Mouse (Mus musculus) hindbrain, embryonic 12.5 days (tissue): ENCODE data around the gene Baz1a. TPM values are rescaled to one million over a fixed set of nuclear protein-coding genes. Genes with fewer than 3 reads are reported as not detected.
"Not testable (repeated sequence)": the region's sequence is repeated elsewhere in the genome, so short reads cannot be mapped to it uniquely, and the experiment has no call there.

Experiments used
- ATAC-seq: fragments of 200-750 bp; cut with Nextera tagmentation; 2 replicates; pipeline ENCODE4 v1.8.0; 2017; ENCODE audit warnings: moderate TSS enrichment; ENCODE audit not compliant: low FRiP score
- H3K27ac ChIP-seq: fragments of 300-500 bp; sonication (generic); 2 replicates; pipeline ENCODE4 v1.5.1; 2016; ENCODE audit warnings: mild to moderate bottlenecking
- H3K27me3 ChIP-seq: fragments of 300-500 bp; sonication (generic); 2 replicates; pipeline ENCODE4 v1.6.1; 2016; ENCODE audit warnings: mild to moderate bottlenecking
- H3K36me3 ChIP-seq: fragments of 300-500 bp; sonication (generic); 2 replicates; pipeline ENCODE4 v1.6.1; 2016; ENCODE audit warnings: mild to moderate bottlenecking
- H3K4me1 ChIP-seq: fragments of 300-500 bp; sonication (generic); 2 replicates; pipeline ENCODE4 v1.6.1; 2016
- H3K4me2 ChIP-seq: fragments of 300-500 bp; sonication (generic); replicated peaks from 2 replicates; pipeline ENCODE4 v1.6.1; 2016; ENCODE audit warnings: mild to moderate bottlenecking
- H3K4me3 ChIP-seq: fragments of 300-500 bp; sonication (generic); 2 replicates; pipeline ENCODE4 v1.5.1; 2016; ENCODE audit warnings: mild to moderate bottlenecking
- H3K9ac ChIP-seq: fragments of 300-500 bp; sonication (generic); 2 replicates; pipeline ENCODE4 v1.6.1; 2016; ENCODE audit warnings: mild to moderate bottlenecking, moderate library complexity
- H3K9me3 ChIP-seq: fragments of 300-500 bp; sonication (generic); replicated peaks from 2 replicates; pipeline ENCODE4 v1.6.1; 2016; ENCODE audit warnings: mild to moderate bottlenecking
- WGBS: fragments of 180-500 bp; shearing (Covaris S2); methylation state at CpG from one replicate; pipeline ENCODE4 v1.1.7; 2016; 5-methylcytosine and 5-hydroxymethylcytosine counted together
- polyA plus RNA-seq: library from polyadenylated mRNA; unstranded; fragments of >200 nt; fragmentation: Nextera tagmentation; extraction: Ambion mirVana; gene quantifications from 2 replicates; pipeline ENCODE4 v1.2.1, GENCODE M21; 2016

The Baz1a gene
- polyA plus RNA-seq, 1 experiment from 2014 or later = 28.1 TPM

- not testable (repeated sequence) for H3K9ac ChIP-seq, H3K27me3 ChIP-seq, H3K4me2 ChIP-seq, H3K4me1 ChIP-seq, H3K9me3 ChIP-seq, H3K27ac ChIP-seq, H3K4me3 ChIP-seq, ATAC-seq
- H3K36me3 ChIP-seq = peaks cover 31% of the 10 kb centered on the region
- 82% methylated on average over 6 of the region's 6 CpGs for WGBS
Measured at GRCm38 (mm10) chr12:54942586-54943157, 71.5 kb downstream of the Baz1a start.

- H3K9ac ChIP-seq, ATAC-seq, H3K9me3 ChIP-seq, H3K27ac ChIP-seq, H3K4me3 ChIP-seq, H3K4me1 ChIP-seq, H3K27me3 ChIP-seq, H3K4me2 ChIP-seq: not testable (repeated sequence)
- WGBS = 95% methylated on average over 5 of the region's 5 CpGs
- peaks cover 54% of the 10 kb centered on the region for H3K36me3 ChIP-seq
Measured at GRCm38 (mm10) chr12:54937581-54938343, 76.4 kb downstream of the Baz1a start.

- ATAC-seq = no peak
- WGBS = 91% methylated on average over 3 of the region's 3 CpGs
Measured at GRCm38 (mm10) chr12:54910387-54910786, 103.8 kb downstream of the Baz1a start.

GRCm38 (mm10) chr12:54892559-54892958 is 121.6 kb downstream of the Baz1a start:
- 66% methylated on average over 2 of the region's 2 CpGs for WGBS
- H3K9ac ChIP-seq, H3K4me2 ChIP-seq, H3K4me3 ChIP-seq, H3K4me1 ChIP-seq, H3K27me3 ChIP-seq, H3K9me3 ChIP-seq, ATAC-seq, H3K27ac ChIP-seq: not testable (repeated sequence)
- H3K36me3 ChIP-seq = peaks cover 19% of the 10 kb centered on the region

More at GRCm38 (mm10) chr12:54910387-54910786, 103.8 kb downstream of the Baz1a start:
- no peak overlapping the region for H3K4me2 ChIP-seq
- H3K27ac ChIP-seq = no peak overlapping the region
- H3K4me3 ChIP-seq = no peak overlapping the region
- no peak overlapping the region for H3K9ac ChIP-seq
- H3K36me3 ChIP-seq = peaks cover 55% of the 10 kb centered on the region
- no peaks in the 10 kb centered on the region for H3K4me1 ChIP-seq
- H3K27me3 ChIP-seq = no peaks in the 10 kb centered on the region
- no peaks in the 10 kb centered on the region for H3K9me3 ChIP-seq

GRCm38 (mm10) chr12:54890426-54890825 is 123.7 kb downstream of the Baz1a start:
- Histone ChIP-seq H3K4me2 (no peak overlapping the region), H3K4me1 (no peaks in the 10 kb centered on the region), H3K27ac (no peak overlapping the region), H3K9me3 (no peaks in the 10 kb centered on the region), H3K4me3 (no peak overlapping the region), H3K9ac (no peak overlapping the region), H3K27me3 (no peaks in the 10 kb centered on the region), H3K36me3 (0 out of 2 replicates have a peak, but pooled peaks cover 3% of the 10 kb centered on the region)
- ATAC-seq = no peak
- WGBS = 97% methylated on average over 2 of the region's 2 CpGs

- no peak for ATAC-seq
- H3K27me3 ChIP-seq = no peaks in the 10 kb centered on the region
- no peak overlapping the region for H3K9ac ChIP-seq
- 0 out of 2 replicates have a peak, but pooled peaks cover 3% of the 10 kb centered on the region for H3K36me3 ChIP-seq
- no peak overlapping the region for H3K4me3 ChIP-seq
- H3K4me2 ChIP-seq = no peak overlapping the region
- H3K9me3 ChIP-seq = no peaks in the 10 kb centered on the region
- no peaks in the 10 kb centered on the region for H3K4me1 ChIP-seq
- WGBS = 83% methylated on average over 4 of the region's 4 CpGs
- no peak overlapping the region for H3K27ac ChIP-seq
Measured at GRCm38 (mm10) chr12:54887580-54888127, 126.5 kb downstream of the Baz1a start.

- WGBS = 15% methylated on average over 6 of the region's 6 CpGs
- no peak for ATAC-seq
- Histone ChIP-seq H3K27me3 (no peaks in the 10 kb centered on the region), H3K4me1 (no peaks in the 10 kb centered on the region), H3K4me2 (no peak overlapping the region), H3K9ac (no peak overlapping the region), H3K4me3 (no peak overlapping the region), H3K36me3 (no peaks in the 10 kb centered on the region), H3K27ac (no peak overlapping the region), H3K9me3 (no peaks in the 10 kb centered on the region)
Measured at GRCm38 (mm10) chr12:54879630-54880029, 134.5 kb downstream of the Baz1a start.

GRCm38 (mm10) chr12:54879211-54879610 is 134.9 kb downstream of the Baz1a start:
- Histone ChIP-seq H3K4me3 (no peak overlapping the region), H3K9ac (no peak overlapping the region), H3K4me1 (no peaks in the 10 kb centered on the region), H3K27ac (no peak overlapping the region), H3K36me3 (no peaks in the 10 kb centered on the region), H3K27me3 (no peaks in the 10 kb centered on the region), H3K9me3 (no peaks in the 10 kb centered on the region), H3K4me2 (no peak overlapping the region)
- WGBS = 79% methylated on average over 5 of the region's 5 CpGs
- ATAC-seq = no peak

GRCm38 (mm10) chr12:54877875-54878274 is 136.3 kb downstream of the Baz1a start:
- Histone ChIP-seq H3K9me3 (no peaks in the 10 kb centered on the region), H3K4me1 (no peaks in the 10 kb centered on the region), H3K27ac (no peak overlapping the region), H3K36me3 (no peaks in the 10 kb centered on the region), H3K4me2 (no peak overlapping the region), H3K27me3 (no peaks in the 10 kb centered on the region), H3K4me3 (no peak overlapping the region), H3K9ac (no peak overlapping the region)
- no peak for ATAC-seq
- 88% methylated on average over 1 of the region's 1 CpGs for WGBS

- H3K27ac ChIP-seq = no peak overlapping the region
- no peak overlapping the region for H3K9ac ChIP-seq
- no peaks in the 10 kb centered on the region for H3K27me3 ChIP-seq
- no peak overlapping the region for H3K4me3 ChIP-seq
- WGBS = 36% methylated on average over 5 of the region's 5 CpGs
- no peaks in the 10 kb centered on the region for H3K9me3 ChIP-seq
- H3K4me2 ChIP-seq = no peak overlapping the region
- ATAC-seq = no peak
- H3K4me1 ChIP-seq = no peaks in the 10 kb centered on the region
- no peaks in the 10 kb centered on the region for H3K36me3 ChIP-seq
Measured at GRCm38 (mm10) chr12:54876879-54877278, 137.3 kb downstream of the Baz1a start.

GRCm38 (mm10) chr12:54874711-54875110 is 139.4 kb downstream of the Baz1a start:
- Histone ChIP-seq H3K27ac (no peak overlapping the region), H3K4me3 (no peak overlapping the region), H3K4me1 (no peaks in the 10 kb centered on the region), H3K9me3 (no peaks in the 10 kb centered on the region), H3K4me2 (no peak overlapping the region), H3K36me3 (no peaks in the 10 kb centered on the region), H3K9ac (no peak overlapping the region), H3K27me3 (no peaks in the 10 kb centered on the region)
- no peak for ATAC-seq
- WGBS = 74% methylated on average over 6 of the region's 6 CpGs

GRCm38 (mm10) chr12:54862606-54863535 is 151.3 kb downstream of the Baz1a start, which contains the start of gene Cfl2:
Gene Cfl2, minus strand, starts transcription at chr12:54862877.
- under 1% methylated on average over 69 of the region's 82 CpGs for WGBS
- Histone ChIP-seq H3K27me3 (no peaks in the 10 kb centered on the region), H3K9ac (peak within 1 kb of the TSS; percentile 97), H3K9me3 (no peaks in the 10 kb centered on the region), H3K36me3 (peaks cover 10% of the 10 kb centered on the region), H3K4me2 (peak within 1 kb of the TSS; percentile 68), H3K4me1 (peaks cover 9% of the 10 kb centered on the region), H3K4me3 (peak within 1 kb of the TSS; percentile 97), H3K27ac (peak within 1 kb of the TSS; percentile 99)
- ATAC-seq = peak; percentile 95
